Mouse (Mus musculus) embryonic facial prominence, embryonic 14.5 days (tissue): Measurements from ENCODE around the gene Mapk3. TPM values are rescaled to one million over a fixed set of nuclear protein-coding genes. Genes with fewer than 3 reads are reported as not detected.

Experiments used
- ATAC-seq: fragments of 200-750 bp; cut with Nextera tagmentation; 2 replicates; pipeline ENCODE4 v1.8.0; 2017; ENCODE audit warnings: low read depth, moderate number of reproducible peaks, moderate TSS enrichment
- DNase-seq: peaks from one replicate; pipeline ENCODE4 v3.0.0-alpha.2; 2015; ENCODE audit warnings: low spot score
- H3K27ac ChIP-seq: fragments of 300-500 bp; sonication (generic); replicated peaks from 2 replicates; pipeline ENCODE4 v1.5.1; 2014; ENCODE audit warnings: low read depth, mild to moderate bottlenecking, low read length, moderate library complexity
- H3K27me3 ChIP-seq: fragments of 300-500 bp; sonication (generic); replicated peaks from 2 replicates; pipeline ENCODE4 v1.6.1; 2014; ENCODE audit warnings: low read length; ENCODE audit not compliant: control insufficient read depth, insufficient read depth
- H3K36me3 ChIP-seq: fragments of 300-500 bp; sonication (generic); 2 replicates; pipeline ENCODE4 v1.6.1; 2014; ENCODE audit warnings: low read length, mixed read lengths; ENCODE audit not compliant: control insufficient read depth, insufficient read depth
- H3K4me1 ChIP-seq: fragments of 300-500 bp; sonication (generic); 2 replicates; pipeline ENCODE4 v1.6.1; 2014; ENCODE audit warnings: antibody characterized with exemption, low read length; ENCODE audit not compliant: control insufficient read depth, insufficient read depth
- H3K4me2 ChIP-seq: fragments of 300-500 bp; sonication (generic); 2 replicates; pipeline ENCODE4 v1.6.1; 2014; ENCODE audit warnings: low read depth, mild to moderate bottlenecking, low read length, moderate library complexity, mixed read lengths
- H3K4me3 ChIP-seq: fragments of 300-500 bp; sonication (generic); 2 replicates; pipeline ENCODE4 v1.5.1; 2014; ENCODE audit warnings: low read depth, mild to moderate bottlenecking, low read length
- H3K9ac ChIP-seq: fragments of 300-500 bp; sonication (generic); 2 replicates; pipeline ENCODE4 v1.6.1; 2014; ENCODE audit warnings: low read depth, mild to moderate bottlenecking, low read length, moderate library complexity, mixed read lengths
- H3K9me3 ChIP-seq: fragments of 300-500 bp; sonication (generic); 2 replicates; pipeline ENCODE4 v1.6.1; 2016; ENCODE audit warnings: low read length; ENCODE audit not compliant: control insufficient read depth
- WGBS: fragments of 180-500 bp; shearing (Covaris S2); extraction: QIAGEN DNeasy Blood & Tissue Kit; methylation state at CpG from one replicate; pipeline ENCODE4 v1.1.7; 2014; 5-methylcytosine and 5-hydroxymethylcytosine counted together
- polyA plus RNA-seq: library from polyadenylated mRNA; unstranded; fragments of >200 nt; fragmentation: Nextera tagmentation; extraction: Ambion mirVana; gene quantifications from 2 replicates; pipeline ENCODE4 v1.2.1, GENCODE M21; 2014

Mapk3 gene
- 61.9 and 62.3 TPM in 2 replicates for polyA plus RNA-seq

DNA sequence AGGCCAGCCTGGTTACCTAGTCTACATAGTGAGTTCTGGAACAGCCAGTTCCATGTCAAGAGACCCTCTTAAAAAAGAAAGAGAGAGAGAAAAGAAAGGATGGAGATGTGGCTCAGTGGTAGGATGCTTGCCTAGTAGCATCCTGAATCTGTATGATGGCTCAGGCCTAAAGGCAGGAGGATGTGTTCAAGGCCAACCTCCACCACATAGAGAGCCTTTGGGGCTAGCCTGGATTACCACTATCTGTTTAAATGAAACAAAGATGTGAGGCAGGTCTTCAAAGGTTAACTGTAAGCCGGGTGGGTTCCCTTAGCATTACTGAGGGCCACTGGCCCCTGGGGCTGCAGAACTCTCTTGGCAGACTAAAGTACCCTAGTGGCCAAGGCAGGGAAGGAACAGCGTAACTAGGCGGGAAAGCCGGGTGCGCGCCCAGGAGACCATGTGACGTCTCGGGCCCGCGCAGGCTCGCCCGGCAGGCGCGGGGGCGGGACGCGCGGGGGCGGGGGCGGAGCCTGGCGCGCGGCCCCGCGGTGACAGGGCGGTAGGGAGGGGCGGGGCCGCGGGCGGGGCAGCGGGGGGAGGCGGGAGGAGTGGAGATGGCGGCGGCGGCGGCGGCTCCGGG, at the start of gene Mapk3:
Gene Mapk3 (plus strand): TSS at position 552 of the 622 bp plus-strand sequence.
- Histone ChIP-seq H3K36me3 (peaks cover 13% of the 10 kb centered on the region; the same call in 1 of the 2 replicates), H3K27me3 (no peaks in the 10 kb centered on the region), H3K4me1 (peaks cover 12% of the 10 kb centered on the region), H3K4me3 (peak within 1 kb of the TSS; percentile 85), H3K27ac (peak within 1 kb of the TSS; percentile 84), H3K9ac (peak within 1 kb of the TSS; percentile 89), H3K9me3 (no peaks in the 10 kb centered on the region), H3K4me2 (peak within 1 kb of the TSS; percentile 97)
- ATAC-seq, result peak; percentile 69
- WGBS, result 2% methylated on average over 11 of the region's 38 CpGs
- DNase-seq, result peak; percentile 94

DNA sequence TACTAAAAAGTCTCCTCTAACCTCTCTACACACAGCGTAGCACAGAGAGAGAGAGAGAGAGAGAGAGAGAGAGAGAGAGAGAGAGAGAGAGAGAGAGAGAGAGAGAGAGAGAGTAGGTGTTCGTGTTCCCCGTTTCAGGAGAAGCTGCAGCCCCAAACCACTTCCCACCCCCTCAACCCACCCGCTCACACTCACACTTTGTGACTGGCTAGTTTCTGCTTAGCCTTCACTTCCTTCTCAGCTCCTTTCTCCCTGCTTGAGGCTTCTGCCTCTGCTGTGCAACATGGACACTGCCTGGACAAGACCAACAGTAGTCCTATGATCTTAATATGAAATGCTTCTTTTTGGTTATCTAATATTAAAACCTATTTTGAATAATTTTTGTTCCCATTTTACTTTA, 49.1 kb upstream of the Mapk3 start:
- Histone ChIP-seq H3K27ac (no peak overlapping the region), H3K4me2 (no peak overlapping the region), H3K9ac (no peak overlapping the region), H3K4me1 (no peaks in the 10 kb centered on the region), H3K4me3 (no peak overlapping the region), H3K9me3 (0 out of 2 replicates have a peak, but pooled peaks cover 5% of the 10 kb centered on the region), H3K36me3 (no peaks in the 10 kb centered on the region), H3K27me3 (0 out of 2 replicates have a peak, but pooled peaks cover 7% of the 10 kb centered on the region)
- DNase-seq (no peak), ATAC-seq (no peak)
- 77% methylated on average over 4 of the region's 4 CpGs for WGBS

DNA sequence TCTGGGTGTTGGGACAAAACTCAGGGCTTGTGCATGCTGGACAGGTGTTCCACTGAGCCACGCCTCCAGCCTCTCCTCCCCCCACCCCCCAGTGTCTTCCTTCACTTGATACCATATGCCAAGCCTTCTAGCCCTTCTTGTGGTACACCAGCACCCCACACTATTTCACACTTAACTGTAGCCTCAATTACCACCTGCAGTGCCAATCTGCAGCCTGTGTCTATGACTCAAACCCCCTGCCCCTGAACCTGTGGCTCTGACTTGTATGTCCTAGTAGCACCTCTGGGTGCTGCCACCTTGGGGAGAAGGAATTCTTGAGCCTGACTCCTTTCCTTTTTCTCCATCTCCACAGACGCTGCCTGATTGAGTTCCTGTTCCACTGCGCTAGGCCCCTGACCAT, 47.5 kb upstream of the Mapk3 start:
- H3K4me3 ChIP-seq, result no peak overlapping the region
- H3K36me3 ChIP-seq, result no peaks in the 10 kb centered on the region
- H3K4me2 ChIP-seq, result no peak overlapping the region
- H3K9ac ChIP-seq, result no peak overlapping the region
- DNase-seq (no peak), ATAC-seq (no peak)
- no peak overlapping the region for H3K27ac ChIP-seq
- H3K4me1 ChIP-seq, result no peaks in the 10 kb centered on the region
- 0 out of 2 replicates have a peak, but pooled peaks cover 5% of the 10 kb centered on the region for H3K9me3 ChIP-seq
- H3K27me3 ChIP-seq, result no peaks in the 10 kb centered on the region
- 64% methylated on average over 3 of the region's 3 CpGs for WGBS

DNA sequence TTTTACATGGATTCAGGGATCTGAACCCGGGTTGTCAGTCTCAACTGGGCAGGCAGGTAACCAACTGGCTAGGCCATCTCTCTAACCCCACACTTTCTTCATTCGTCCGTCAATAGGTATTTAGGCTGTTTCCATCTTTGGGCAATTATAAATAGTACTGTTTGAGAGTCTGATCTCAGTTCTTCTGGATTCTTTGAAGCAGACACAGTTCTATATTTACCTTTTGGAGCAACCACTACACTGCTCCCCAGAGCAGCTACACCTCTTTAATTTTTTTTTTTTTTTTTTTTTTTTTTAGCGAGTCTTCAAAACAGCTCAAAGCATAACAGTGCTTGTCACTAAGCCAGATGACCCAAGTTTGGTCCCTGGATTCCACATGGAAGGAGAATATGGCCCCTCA, 43.7 kb upstream of the Mapk3 start:
- H3K36me3 ChIP-seq, result no peaks in the 10 kb centered on the region
- H3K9me3 ChIP-seq, result no peaks in the 10 kb centered on the region
- WGBS, result 78% methylated on average over 4 of the region's 4 CpGs
- no peak overlapping the region for H3K4me3 ChIP-seq
- H3K4me2 ChIP-seq, result no peak overlapping the region
- ATAC-seq (no peak), DNase-seq (no peak)
- H3K9ac ChIP-seq, result no peak overlapping the region
- H3K4me1 ChIP-seq, result no peaks in the 10 kb centered on the region
- H3K27me3 ChIP-seq, result no peaks in the 10 kb centered on the region
- H3K27ac ChIP-seq, result no peak overlapping the region

DNA sequence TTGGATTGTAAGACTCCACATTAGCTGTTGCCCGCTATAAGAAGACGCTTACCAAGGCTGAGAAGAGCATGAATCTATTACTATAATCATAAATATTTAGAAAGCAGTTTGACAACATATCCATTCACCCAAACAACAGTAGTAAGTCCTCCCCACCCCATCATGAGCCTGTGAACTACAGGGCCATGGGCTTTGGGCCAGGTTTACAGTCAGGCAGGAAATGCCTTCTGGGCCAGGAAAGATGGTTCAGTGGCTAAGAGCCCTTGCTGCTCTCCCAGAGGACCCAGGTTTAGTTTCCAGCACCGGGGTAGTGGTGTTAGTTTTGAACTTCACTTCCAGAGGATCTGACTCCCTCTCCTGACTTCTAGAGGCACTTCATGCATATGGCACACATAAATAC, 41.8 kb upstream of the Mapk3 start:
- DNase-seq (no peak), ATAC-seq (no peak)
- Histone ChIP-seq H3K9ac (no peak overlapping the region), H3K9me3 (no peaks in the 10 kb centered on the region), H3K36me3 (no peaks in the 10 kb centered on the region), H3K4me1 (no peaks in the 10 kb centered on the region), H3K4me3 (no peak overlapping the region), H3K27ac (no peak overlapping the region), H3K4me2 (no peak overlapping the region), H3K27me3 (no peaks in the 10 kb centered on the region)
- 80% methylated on average over 3 of the region's 3 CpGs for WGBS

DNA sequence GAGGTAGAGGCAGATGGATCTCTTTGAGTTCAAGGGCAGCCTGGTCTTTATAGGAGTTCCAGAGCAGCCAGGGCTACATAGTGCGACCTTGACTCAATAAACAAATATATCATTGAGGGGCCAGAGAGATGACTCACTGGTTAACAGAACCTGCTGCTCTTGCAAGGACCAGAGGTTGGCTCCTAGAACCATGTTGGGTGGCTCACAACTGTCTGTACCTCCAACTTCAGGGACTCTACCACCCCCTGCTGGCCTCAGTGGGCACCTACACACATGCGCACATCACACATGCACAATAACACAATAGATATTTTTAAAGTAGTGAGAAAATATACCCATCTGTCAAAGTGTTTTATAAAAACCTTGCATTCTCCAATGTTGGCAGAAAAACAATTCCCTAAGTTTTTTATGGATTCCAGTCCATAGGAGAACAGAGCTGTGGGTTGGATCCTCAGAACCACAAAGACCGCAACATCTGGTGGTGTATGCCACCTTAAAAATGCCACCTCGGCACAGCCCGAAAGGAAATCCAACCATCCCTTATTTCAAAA, 40.5 kb upstream of the Mapk3 start:
- H3K4me3 ChIP-seq, result no peak overlapping the region
- DNase-seq, result no peak
- ATAC-seq, result no peak
- no peaks in the 10 kb centered on the region for H3K27me3 ChIP-seq
- H3K36me3 ChIP-seq, result no peaks in the 10 kb centered on the region
- no peaks in the 10 kb centered on the region for H3K9me3 ChIP-seq
- WGBS, result 94% methylated on average over 5 of the region's 5 CpGs
- no peak overlapping the region for H3K27ac ChIP-seq
- H3K4me1 ChIP-seq, result no peaks in the 10 kb centered on the region
- no peak overlapping the region for H3K4me2 ChIP-seq
- H3K9ac ChIP-seq, result no peak overlapping the region

DNA sequence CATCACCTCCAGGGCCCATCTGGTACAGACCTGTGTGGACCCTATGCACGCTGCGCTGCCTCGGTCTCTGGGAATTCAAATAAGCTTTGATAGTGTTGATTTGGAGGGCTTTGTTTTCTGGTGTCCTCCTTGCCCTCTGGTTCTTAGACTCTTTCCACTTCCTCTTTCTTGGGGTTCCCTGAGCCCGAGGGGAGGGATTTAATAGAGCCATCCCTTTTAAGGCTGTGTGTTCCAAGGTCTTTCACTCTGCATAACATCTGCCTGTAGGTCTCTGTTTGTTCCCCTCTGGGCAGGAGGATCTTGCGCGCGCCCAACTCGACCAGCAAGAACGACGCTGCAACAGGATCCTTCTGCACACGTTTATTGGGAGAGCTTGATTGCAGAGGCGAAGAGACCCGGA, 37.8 kb upstream of the Mapk3 start:
- H3K27ac ChIP-seq, result no peak overlapping the region
- no peak for ATAC-seq
- no peaks in the 10 kb centered on the region for H3K9me3 ChIP-seq
- H3K36me3 ChIP-seq, result no peaks in the 10 kb centered on the region
- DNase-seq, result no peak
- no peaks in the 10 kb centered on the region for H3K27me3 ChIP-seq
- H3K4me3 ChIP-seq, result no peak overlapping the region
- no peak overlapping the region for H3K4me2 ChIP-seq
- no peaks in the 10 kb centered on the region for H3K4me1 ChIP-seq
- H3K9ac ChIP-seq, result no peak overlapping the region
- WGBS, result 82% methylated on average over 12 of the region's 13 CpGs

DNA sequence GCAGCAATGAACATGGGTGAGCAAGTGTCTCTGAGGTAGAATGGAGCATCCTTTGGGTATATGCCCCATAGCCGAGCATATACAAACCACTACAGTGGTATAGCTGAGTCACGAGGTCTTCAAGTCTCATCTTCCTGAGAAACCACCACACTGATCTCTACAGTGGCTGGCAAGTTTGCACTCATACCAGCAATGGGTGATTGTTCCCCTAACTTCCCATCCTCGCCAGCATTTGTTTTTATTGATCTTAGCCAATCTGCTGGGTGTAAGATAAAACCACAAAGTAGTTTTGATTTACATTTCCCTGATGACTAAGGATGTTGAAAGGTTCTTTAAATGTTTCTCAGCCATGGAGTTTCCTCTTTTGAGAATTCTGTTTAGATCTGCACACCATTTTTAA, 34.3 kb upstream of the Mapk3 start:
- H3K4me1 ChIP-seq, result no peaks in the 10 kb centered on the region

DNA sequence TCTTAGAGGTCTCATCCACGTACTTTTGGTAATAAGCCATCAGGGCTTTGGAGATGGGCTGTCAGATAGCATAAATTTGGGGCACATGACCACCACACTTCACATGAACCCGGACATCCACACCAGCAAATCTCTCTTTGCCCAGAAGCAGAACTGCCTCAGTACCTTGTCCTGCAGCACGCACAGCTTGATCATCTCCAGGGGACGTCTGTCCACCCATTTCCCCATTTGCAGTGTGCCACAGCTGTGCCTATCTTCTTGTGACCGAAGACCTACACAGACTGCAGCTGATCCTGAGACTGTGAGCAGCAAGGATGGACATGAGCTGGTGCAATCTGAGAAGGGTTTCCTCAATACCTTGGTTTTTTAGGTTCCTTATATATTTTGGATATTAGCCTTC, 33.7 kb upstream of the Mapk3 start:
- 78% methylated on average over 5 of the region's 5 CpGs for WGBS

More for the DNA sequence above, 34.3 kb upstream of the Mapk3 start:
- H3K9me3 ChIP-seq, result no peaks in the 10 kb centered on the region
- ATAC-seq (no peak), DNase-seq (no peak)
- no peak overlapping the region for H3K4me2 ChIP-seq
- no peaks in the 10 kb centered on the region for H3K36me3 ChIP-seq
- no peak overlapping the region for H3K9ac ChIP-seq
- H3K4me3 ChIP-seq, result no peak overlapping the region
- 69% methylated on average over 3 of the region's 3 CpGs for WGBS
- no peaks in the 10 kb centered on the region for H3K27me3 ChIP-seq
- H3K27ac ChIP-seq, result no peak overlapping the region

More for the DNA sequence above, 33.7 kb upstream of the Mapk3 start:
- H3K27me3 ChIP-seq, result no peaks in the 10 kb centered on the region
- ATAC-seq (no peak), DNase-seq (no peak)
- no peak overlapping the region for H3K4me3 ChIP-seq
- H3K9ac ChIP-seq, result no peak overlapping the region
- no peaks in the 10 kb centered on the region for H3K9me3 ChIP-seq
- H3K4me2 ChIP-seq, result no peak overlapping the region
- no peaks in the 10 kb centered on the region for H3K4me1 ChIP-seq
- H3K36me3 ChIP-seq, result no peaks in the 10 kb centered on the region
- H3K27ac ChIP-seq, result no peak overlapping the region
